Mouse (Mus musculus) ES-CJ7 (cell line): Measurements from ENCODE around the gene Cblc.
"Not testable (repeated sequence)": the region's sequence is repeated elsewhere in the genome, so short reads cannot be mapped to it uniquely, and the experiment has no call there.

Source experiments
- DNase-seq: peaks from one replicate; pipeline ENCODE4 v3.0.0; 2011; ENCODE audit warnings: low read depth, low spot score

Gene Cblc

DNA sequence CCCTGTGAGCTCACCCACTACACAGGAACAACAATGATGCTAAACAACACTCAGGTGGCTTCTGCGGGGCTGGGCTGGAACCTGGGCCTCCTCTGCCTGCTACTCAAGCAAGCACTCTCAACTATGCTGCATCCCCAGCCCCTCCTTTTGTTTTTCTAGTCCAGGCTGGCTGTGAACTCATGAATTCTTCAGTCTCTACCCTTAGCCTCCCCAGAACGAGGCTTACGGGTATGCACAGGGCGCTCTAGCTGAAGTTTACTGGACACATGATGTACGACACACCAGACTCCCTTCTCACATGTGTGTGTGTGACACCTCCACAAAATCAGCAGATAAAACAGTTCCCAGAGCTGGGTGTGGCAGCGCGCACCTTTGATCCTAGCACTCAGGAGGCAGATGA is 22.3 kb upstream of the Cblc start:
- DNase-seq = no peak

GRCm38 (mm10) chr7:19818440-19818839 is 21.8 kb upstream of the Cblc start:
- DNase-seq = no peak

GRCm38 (mm10) chr7:19817382-19818105 is 20.9 kb upstream of the Cblc start:
- DNase-seq = peak; percentile 90

DNA sequence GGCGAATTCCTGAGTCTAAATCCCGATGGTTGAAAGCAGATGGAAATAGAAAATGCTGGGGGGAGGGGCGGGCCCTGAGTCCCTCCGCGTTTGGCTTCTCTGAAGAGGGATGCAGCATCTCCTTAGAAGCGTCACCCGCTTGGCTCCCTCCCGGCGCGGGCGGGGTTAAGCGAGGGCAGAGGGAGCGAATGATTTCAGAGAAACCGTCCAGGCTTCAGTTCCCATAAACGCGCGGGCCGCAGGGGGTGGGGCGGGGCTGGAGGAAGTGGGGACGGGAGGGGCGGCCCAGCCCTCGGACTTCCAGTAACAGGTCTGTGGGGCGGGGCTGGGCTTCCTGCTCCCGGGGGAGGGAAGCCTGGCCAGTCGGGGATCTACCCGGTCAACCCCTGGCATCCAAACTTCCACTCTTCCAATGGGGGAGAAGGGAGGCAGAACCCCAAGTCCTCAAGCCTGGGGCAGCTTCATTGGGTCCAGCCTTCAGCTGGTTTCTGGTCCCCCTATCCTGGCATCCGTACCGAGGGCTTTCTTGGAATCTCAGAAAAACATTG is 19.7 kb upstream of the Cblc start:
- DNase-seq = peak; percentile 96

DNA sequence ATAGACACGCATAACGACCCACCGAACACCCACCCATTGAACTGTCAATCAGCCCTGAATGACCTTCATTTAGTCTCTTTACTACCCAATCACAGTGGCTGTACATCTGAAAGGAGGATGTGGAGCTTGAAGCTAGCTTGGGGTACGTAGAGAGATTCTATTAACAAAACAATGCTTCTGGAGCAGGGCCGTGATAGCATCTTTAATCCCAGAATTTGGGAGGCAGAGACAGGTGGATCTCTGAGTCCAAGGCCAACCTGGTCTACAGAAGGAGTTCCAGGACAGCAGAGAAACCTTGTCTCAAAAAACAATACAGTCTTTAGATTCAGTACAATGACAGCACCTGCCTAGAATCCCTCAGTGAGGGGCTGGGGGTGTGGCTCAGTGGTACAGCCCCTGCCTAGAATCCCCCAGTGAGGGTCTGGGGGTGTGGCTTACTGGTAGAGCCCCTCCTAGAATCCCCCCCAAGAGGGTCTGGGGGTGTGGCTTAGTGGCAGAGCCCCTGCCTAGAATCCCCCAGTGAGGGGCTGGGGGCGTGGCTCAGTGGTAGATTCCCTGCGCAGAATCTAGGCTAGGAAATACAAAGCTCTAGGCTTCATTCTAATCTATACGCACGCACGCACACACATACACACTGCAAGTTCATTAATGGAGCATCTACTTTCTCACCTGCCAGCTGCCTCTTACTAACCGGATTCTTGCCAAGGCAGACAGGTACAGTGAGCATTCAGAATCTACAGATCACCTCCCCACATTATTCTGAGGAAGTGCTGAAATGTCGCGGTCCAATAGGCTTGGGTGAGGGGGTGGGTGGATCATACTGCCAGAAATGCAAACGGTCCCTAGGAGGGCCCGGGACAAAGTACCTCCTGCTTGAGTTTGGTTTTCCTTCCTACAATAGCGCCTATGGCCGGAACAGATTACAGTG is 19.0 kb upstream of the Cblc start:
- peak; percentile 93 for DNase-seq

DNA sequence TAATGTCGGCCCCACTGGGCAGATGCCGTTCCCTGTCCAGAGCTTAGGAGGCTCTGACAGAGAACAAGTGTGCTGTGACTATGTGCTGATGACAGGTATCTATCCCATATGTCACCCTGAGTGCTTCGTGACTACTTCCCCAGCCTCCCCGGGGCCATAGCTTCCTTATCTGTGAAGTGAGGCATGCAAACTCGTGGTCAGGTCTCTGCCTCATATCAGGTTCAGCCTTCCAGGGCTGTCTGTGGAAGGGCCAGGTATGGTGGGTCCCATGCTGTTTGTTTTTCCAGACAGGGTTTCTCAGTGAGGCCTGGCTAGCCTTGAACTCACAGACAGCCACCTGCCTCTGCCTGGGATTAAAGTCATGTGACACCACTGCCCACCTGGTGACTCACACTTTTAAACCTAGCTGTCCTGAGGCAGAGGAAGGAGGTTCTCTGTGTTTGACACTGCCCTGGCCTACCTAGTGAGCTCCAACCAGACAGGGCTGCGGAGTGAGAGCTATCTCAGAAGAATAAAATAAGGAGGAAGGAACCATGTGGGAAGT is 17.0 kb upstream of the Cblc start:
- no peak for DNase-seq

DNA sequence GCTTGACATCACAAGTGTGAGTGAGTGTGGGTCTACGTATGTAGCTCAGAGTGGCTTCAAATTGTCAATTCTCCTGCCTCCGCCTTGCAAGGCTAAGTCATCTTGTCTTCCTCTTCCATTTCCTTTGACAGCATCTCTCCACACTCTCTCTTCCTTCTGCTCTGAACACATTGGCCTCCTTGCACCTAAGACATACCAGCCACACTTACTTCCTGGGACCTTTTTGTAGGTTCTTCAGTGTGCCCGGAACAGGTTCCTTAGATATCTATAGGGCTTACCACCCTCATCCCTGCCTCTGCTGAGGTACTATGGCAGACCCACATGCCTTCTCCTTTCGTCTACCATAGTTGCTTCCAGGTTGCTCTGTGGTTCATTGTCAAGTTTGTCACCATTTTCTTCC is 16.6 kb upstream of the Cblc start:
- DNase-seq = no peak

DNA sequence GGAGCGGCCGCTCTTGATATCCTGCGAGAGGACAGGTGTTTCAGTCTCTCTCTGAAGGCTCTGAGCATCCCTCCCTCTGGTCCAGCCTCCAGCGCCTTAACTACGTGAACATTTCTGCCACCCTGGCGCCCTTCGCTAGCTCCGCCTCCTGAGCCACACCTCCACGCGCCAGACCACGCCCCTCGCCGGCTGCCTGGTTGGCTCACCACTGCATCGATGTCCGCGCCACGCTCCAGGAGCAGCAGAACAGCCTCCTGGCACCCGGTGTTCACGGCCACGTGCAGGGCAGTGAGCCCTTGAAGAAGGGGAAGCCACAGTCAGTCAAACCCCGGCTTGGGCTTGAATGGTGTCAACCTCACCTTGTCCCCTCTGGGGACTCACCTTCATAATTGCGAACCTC is 14.5 kb upstream of the Cblc start:
- no peak for DNase-seq

DNA sequence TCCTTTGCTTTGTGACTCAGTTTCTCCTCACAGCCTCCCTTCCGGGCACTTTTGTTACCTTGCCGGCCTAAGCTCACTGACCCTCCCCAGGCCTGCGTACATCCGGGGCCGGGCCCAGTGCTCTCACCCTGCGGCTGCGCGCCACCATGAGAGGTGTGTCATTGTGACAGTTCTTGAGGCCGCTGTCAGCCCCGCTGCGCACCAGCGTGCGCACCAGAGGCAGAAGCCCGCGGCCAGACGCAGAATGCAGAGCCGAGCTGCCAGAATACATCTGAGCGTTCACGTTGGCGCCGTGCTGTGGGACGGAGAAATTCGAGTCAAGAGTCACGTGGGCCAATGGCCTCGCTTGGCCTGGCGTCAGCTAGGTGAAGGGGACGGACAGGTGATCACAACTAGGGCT is 12.8 kb upstream of the Cblc start:
- peak; percentile 51 for DNase-seq

GRCm38 (mm10) chr7:19806356-19806969 is 9.9 kb upstream of the Cblc start:
- DNase-seq = no peak

DNA sequence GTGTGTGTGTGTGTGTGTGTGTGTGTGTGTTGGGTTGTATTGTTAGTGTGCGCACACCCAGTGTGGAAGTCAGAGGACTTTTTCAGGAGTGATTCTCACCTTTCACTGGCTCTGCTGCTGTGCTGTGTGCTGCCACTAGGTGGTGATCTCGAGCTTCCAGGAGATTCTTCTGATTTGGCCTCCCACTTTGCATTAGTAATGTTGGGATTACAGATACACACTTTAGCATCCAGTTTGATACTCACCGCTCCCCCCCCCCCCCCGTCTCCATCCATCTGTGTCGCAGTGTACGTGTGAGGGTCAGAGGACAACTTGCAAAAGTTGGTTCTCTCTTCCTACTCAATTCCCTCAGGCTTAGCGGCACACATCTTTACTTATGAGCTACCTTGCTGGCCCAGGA is 6.4 kb upstream of the Cblc start:
- DNase-seq = peak; percentile 58

DNA sequence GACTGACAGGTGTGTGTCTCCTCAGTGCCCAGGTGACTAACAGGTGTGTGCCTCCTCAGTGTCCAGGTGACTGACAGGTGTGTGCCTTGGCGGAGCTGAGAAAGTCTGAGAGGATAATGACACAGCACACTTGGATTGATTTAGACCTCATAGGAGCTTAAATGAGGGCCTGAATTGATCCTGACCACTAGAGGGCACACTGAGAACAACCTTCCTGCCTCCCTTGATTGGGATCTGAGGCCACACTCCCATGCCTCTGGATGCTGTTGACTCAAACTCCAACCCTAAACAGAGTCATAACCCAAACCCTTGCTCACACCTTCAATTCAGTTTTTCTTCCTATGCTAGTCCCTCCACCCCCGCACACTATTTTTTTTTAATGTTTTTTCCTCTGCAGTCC is 4.2 kb upstream of the Cblc start:
- peak; percentile 85 for DNase-seq

DNA sequence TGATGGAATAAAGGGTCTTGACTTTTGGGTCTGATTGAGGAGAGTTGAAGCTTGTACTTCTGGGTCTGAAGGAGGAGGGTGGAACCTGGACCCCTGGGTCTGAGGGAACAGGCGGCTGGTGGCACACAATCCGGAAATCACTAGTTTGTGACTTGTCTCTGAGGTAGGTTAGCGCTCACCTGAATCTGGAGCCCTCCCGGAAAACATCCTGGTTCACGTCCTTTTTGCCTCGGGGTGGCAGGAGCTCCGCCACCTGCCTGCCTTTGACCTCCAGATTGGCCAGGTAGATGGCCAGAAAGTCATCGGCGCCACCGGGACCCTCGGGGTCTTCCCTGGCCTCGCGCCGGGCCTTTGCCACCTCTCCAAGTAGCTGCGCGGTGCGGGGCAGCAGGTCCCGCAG is 355 bp downstream of the Cblc start:
- peak; percentile 52 for DNase-seq

GRCm38 (mm10) chr7:19795236-19795635 is 1.4 kb downstream of the Cblc start:
- DNase-seq = no peak

GRCm38 (mm10) chr7:19792701-19793630 is 3.6 kb downstream of the Cblc start:
- no peak for DNase-seq

GRCm38 (mm10) chr7:19791504-19791903 is 5.1 kb downstream of the Cblc start:
- not testable (repeated sequence) for DNase-seq

GRCm38 (mm10) chr7:19789904-19790347 is 6.7 kb downstream of the Cblc start:
- DNase-seq = peak; percentile 86

DNA sequence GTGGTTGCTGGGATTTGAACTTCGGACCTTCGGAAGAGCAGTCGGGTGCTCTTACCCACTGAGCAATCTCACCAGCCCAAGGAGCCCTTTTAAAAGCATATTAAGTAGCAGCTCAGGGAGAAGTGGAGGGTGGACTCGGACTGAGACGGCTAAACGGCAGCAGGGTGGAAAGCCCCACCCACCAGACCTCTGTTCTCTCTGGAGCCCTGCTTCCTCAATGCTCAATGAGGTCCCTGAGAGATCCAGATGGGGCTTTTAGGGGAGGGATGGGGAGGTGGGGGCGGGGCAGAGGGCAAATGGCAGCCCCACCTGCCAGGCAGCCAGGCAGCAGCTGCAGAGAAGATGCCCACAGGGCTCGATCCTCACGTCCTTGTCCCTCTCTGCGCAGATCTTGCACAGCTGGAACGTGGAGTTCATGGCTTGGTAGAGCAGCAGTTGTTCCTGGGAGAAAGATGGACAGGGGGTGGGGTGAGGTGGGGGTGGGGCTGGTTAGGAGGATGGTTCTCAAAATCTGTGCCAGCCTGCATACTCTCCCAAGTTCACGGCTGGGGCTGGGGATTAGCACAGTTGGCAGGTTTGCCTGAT is 10.6 kb downstream of the Cblc start:
- no peak for DNase-seq

GRCm38 (mm10) chr7:19784764-19785535 is 11.7 kb downstream of the Cblc start:
- DNase-seq = no peak
